Mouse (Mus musculus): ENCODE measurements around the gene Btbd35f21. TPM values are rescaled to one million over a fixed set of nuclear protein-coding genes. Genes with fewer than 3 reads are reported as not detected.

Btbd35f21 gene
- not detected for polyA plus RNA-seq (2014; fragmentation: Illumina TruSeq; extraction: RNeasy Lipid Tissue Mini Kit (QIAGEN cat#74804); ENCODE audit: low read depth, low replicate concordance)

GRCm38 (mm10) chrX:32725809-32726208, at the start of gene Btbd35f21:
Gene Btbd35f21 (plus strand): TSS chrX:32726109.

Other genes starting within 250 kb of the Btbd35f21 start
- gene Btbd35f1, start 166.1 kb upstream of the Btbd35f21 start, polyA plus RNA-seq (2014; fragmentation: Illumina TruSeq; extraction: RNeasy Lipid Tissue Mini Kit (QIAGEN cat#74804); ENCODE audit: low read depth, low replicate concordance): not detected
- gene Gm5926, start 75.4 kb upstream of the Btbd35f21 start, polyA plus RNA-seq (2014; fragmentation: Illumina TruSeq; extraction: RNeasy Lipid Tissue Mini Kit (QIAGEN cat#74804); ENCODE audit: low read depth, low replicate concordance): not detected
- gene Btbd35f30, start 168.5 kb downstream of the Btbd35f21 start, polyA plus RNA-seq (2014; fragmentation: Illumina TruSeq; extraction: RNeasy Lipid Tissue Mini Kit (QIAGEN cat#74804); ENCODE audit: low read depth, low replicate concordance): not detected
- not detected for gene Gm21789, start 215.7 kb downstream of the Btbd35f21 start, polyA plus RNA-seq (2014; fragmentation: Illumina TruSeq; extraction: RNeasy Lipid Tissue Mini Kit (QIAGEN cat#74804); ENCODE audit: low read depth, low replicate concordance)
- not detected for gene Btbd35f5, start 247.8 kb downstream of the Btbd35f21 start, polyA plus RNA-seq (2014; fragmentation: Illumina TruSeq; extraction: RNeasy Lipid Tissue Mini Kit (QIAGEN cat#74804); ENCODE audit: low read depth, low replicate concordance)